Mouse (Mus musculus) neural tube, embryonic 11.5 days (tissue): Measurements from ENCODE around the gene Fem1b. TPM values are rescaled to one million over a fixed set of nuclear protein-coding genes. Genes with fewer than 3 reads are reported as not detected.

ENCODE experiments used
- ATAC-seq: fragments of 200-750 bp; cut with Nextera tagmentation; 2 replicates; pipeline ENCODE4 v1.8.0; 2017; ENCODE audit warnings: moderate number of reproducible peaks, mild to moderate bottlenecking, moderate TSS enrichment, moderate library complexity; ENCODE audit not compliant: insufficient read depth, low FRiP score, low TSS enrichment
- DNase-seq: peaks from one replicate; pipeline ENCODE4 v3.0.0-alpha.2; 2015; ENCODE audit warnings: low spot score
- H3K27ac ChIP-seq: fragments of 300-500 bp; sonication (generic); 2 replicates; pipeline ENCODE4 v1.5.1; 2014; ENCODE audit warnings: low read depth, mild to moderate bottlenecking, low read length
- H3K27me3 ChIP-seq: fragments of 300-500 bp; sonication (generic); 2 replicates; pipeline ENCODE4 v1.6.1; 2014; ENCODE audit warnings: mild to moderate bottlenecking, low read length, mixed read lengths; ENCODE audit not compliant: control insufficient read depth, insufficient read depth
- H3K36me3 ChIP-seq: fragments of 300-500 bp; sonication (generic); 2 replicates; pipeline ENCODE4 v1.6.1; 2014; ENCODE audit warnings: mild to moderate bottlenecking, low read length, moderate library complexity, mixed read lengths; ENCODE audit not compliant: control insufficient read depth, insufficient read depth
- H3K4me1 ChIP-seq: fragments of 300-500 bp; sonication (generic); 2 replicates; pipeline ENCODE4 v1.6.1; 2014; ENCODE audit warnings: low read length, mixed read lengths; ENCODE audit not compliant: control insufficient read depth, insufficient read depth
- H3K4me2 ChIP-seq: fragments of 300-500 bp; sonication (generic); 2 replicates; pipeline ENCODE4 v1.6.1; 2014; ENCODE audit warnings: low read depth, mild to moderate bottlenecking, moderate library complexity
- H3K4me3 ChIP-seq: fragments of 300-500 bp; sonication (generic); 2 replicates; pipeline ENCODE4 v1.5.1; 2014; ENCODE audit warnings: low read depth, low read length
- H3K9ac ChIP-seq: fragments of 300-500 bp; sonication (generic); 2 replicates; pipeline ENCODE4 v1.6.1; 2014; ENCODE audit warnings: mild to moderate bottlenecking, low read length
- H3K9me3 ChIP-seq: fragments of 300-500 bp; sonication (generic); 2 replicates; pipeline ENCODE4 v1.6.1; 2016; ENCODE audit warnings: low read length; ENCODE audit not compliant: control insufficient read depth
- WGBS: fragments of 180-500 bp; shearing (Covaris S2); extraction: QIAGEN DNeasy Blood & Tissue Kit; methylation state at CpG from one replicate; pipeline ENCODE4 v1.1.7; 2014; 5-methylcytosine and 5-hydroxymethylcytosine counted together
- polyA plus RNA-seq: library from polyadenylated mRNA; unstranded; fragments of >200 nt; fragmentation: Nextera tagmentation; extraction: Ambion mirVana; gene quantifications from 2 replicates; pipeline ENCODE4 v1.2.1, GENCODE M21; 2014

Gene Fem1b
- polyA plus RNA-seq, 1 experiment from 2014 or later: 59.3 TPM

DNA sequence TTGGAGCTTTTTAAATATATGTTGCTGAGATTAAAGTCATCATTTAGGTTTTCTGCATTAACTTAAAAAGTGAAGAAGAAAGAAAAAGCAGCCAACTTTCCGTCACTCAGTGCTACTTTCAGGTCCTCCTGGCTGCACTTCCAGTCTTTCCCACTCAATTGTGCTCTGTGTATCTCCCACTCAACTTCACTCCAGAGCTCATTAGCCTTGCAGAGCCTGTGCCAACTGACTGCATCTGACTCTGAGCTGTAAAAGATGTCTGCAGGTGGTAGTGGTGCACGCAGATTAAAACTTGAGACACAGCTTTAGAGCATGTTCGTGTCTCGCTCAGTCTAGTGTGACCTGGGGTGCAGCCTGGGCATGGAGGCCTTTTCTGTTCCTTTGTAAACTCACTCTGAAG, 53.4 kb downstream of the Fem1b start:
- DNase-seq (no peak), ATAC-seq (no peak)
- Histone ChIP-seq H3K27me3 (no peaks in the 10 kb centered on the region), H3K9ac (no peak overlapping the region), H3K36me3 (no peaks in the 10 kb centered on the region), H3K27ac (no peak overlapping the region), H3K4me2 (no peak overlapping the region), H3K9me3 (no peaks in the 10 kb centered on the region), H3K4me1 (no peaks in the 10 kb centered on the region), H3K4me3 (no peak overlapping the region)
- 89% methylated on average over 4 of the region's 4 CpGs for WGBS

DNA sequence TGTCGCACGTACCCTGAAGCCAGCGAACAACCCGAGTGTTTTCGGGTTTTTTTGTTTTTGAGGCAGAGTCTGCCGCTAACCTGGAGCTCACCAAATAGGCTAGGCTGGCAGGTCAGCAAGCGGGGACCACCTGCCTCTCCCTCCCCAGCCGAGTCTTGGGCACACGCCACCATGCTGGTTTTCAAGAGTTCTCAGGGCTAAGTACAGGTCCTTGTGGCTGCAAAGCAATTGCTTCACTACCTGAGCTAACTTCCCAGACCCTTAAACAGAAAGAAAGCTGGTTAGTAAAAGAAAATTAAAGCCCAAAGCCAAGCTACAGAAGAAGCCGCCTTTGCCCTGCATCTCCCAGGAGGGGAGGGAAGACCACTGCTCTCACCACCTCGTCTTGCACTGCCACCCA, 61.4 kb downstream of the Fem1b start:
- ATAC-seq: no peak
- Histone ChIP-seq H3K27ac (no peak overlapping the region), H3K9me3 (no peaks in the 10 kb centered on the region), H3K36me3 (no peaks in the 10 kb centered on the region), H3K9ac (no peak overlapping the region), H3K4me2 (no peak overlapping the region), H3K4me1 (no peaks in the 10 kb centered on the region), H3K4me3 (no peak overlapping the region), H3K27me3 (no peaks in the 10 kb centered on the region)
- no peak for DNase-seq
- 81% methylated on average over 11 of the region's 11 CpGs for WGBS

DNA sequence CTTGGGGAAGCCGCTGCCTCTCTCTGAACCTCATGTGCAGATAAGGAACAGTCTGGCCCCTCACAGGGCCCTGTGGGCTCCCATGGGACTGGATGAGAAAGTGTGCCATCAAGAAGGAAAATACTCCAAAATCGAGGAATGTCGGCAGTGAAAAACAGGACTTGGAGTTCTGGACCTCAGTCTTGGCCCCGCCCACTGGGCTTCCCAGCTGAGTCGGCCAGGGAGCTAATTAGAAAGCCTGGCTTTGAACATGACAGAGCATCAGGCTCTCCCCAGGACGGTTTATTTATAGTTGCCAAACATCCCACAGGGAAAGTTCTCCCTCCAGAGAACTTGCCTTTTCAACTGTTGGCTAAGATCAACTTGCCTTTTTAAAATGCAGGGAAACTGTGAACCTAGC, 62.1 kb downstream of the Fem1b start:
- ATAC-seq (no peak), DNase-seq (no peak)
- Histone ChIP-seq H3K36me3 (no peaks in the 10 kb centered on the region), H3K4me2 (no peak overlapping the region), H3K4me1 (no peaks in the 10 kb centered on the region), H3K9ac (no peak overlapping the region), H3K27ac (no peak overlapping the region), H3K9me3 (no peaks in the 10 kb centered on the region), H3K27me3 (no peaks in the 10 kb centered on the region), H3K4me3 (no peak overlapping the region)
- 63% methylated on average over 6 of the region's 6 CpGs for WGBS

DNA sequence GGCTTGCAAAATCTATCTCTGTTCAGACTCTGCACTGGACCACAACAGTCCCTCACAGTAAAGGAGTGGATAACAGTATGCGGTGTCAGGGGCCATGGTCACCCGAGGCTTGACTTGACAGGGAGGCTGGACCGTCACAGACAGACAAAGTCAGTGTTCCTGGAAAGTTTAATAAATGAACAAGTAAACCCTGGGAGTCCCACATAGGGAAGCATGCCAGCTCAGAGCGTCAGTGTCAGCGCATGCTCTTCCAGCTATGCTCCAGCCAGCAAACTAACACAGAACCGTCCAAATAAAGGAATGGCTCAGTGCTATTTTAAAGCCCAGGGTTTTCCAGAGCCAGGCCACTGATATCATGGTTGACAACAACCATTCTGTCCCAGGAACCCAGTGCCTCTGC, 65.1 kb downstream of the Fem1b start:
- H3K4me2 ChIP-seq: no peak overlapping the region
- H3K4me3 ChIP-seq: no peak overlapping the region
- no peak overlapping the region for H3K27ac ChIP-seq
- 82% methylated on average over 6 of the region's 6 CpGs for WGBS
- DNase-seq (no peak), ATAC-seq (no peak)
- H3K9ac ChIP-seq: no peak overlapping the region
- no peaks in the 10 kb centered on the region for H3K9me3 ChIP-seq
- H3K4me1 ChIP-seq: no peaks in the 10 kb centered on the region
- no peaks in the 10 kb centered on the region for H3K27me3 ChIP-seq
- no peaks in the 10 kb centered on the region for H3K36me3 ChIP-seq

DNA sequence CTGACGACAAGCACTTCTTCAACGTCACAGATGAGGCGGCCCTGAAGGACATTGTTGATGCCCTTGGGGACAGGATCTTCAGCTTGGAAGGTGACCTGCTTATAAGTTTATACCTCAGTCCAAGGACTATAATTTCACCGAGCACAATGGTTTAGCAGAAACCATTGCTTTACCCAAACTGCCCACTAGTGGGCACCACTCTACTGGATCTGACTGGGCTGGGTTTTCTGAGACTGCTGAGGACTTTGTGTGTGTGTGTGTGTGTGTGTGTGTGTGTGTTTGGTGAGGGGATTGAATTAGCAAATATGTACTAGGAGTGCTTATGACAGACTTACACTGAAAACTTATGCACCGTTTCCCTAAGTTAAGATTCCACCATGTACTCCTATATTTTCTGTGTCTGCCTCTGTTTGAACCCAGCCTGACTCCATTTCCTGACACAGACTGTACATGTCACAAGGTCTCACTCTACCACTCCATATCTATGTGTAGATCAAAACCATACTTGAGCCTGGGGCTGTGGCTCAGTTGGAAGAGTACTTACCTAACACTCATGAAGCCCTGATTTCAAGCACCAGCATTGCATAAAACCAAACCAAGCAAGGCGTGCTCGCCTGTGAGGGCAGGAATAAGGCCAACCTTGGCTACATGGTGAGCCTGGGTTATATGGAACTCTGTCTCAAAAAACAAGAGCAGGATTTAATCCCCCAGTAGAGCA, 67.0 kb downstream of the Fem1b start:
- WGBS: 60% methylated on average over 7 of the region's 7 CpGs
- Histone ChIP-seq H3K4me3 (no peak overlapping the region), H3K27me3 (no peaks in the 10 kb centered on the region), H3K36me3 (no peaks in the 10 kb centered on the region), H3K27ac (no peak overlapping the region), H3K4me1 (no peaks in the 10 kb centered on the region), H3K9me3 (no peaks in the 10 kb centered on the region), H3K4me2 (no peak overlapping the region), H3K9ac (no peak overlapping the region)
- ATAC-seq (no peak), DNase-seq (peak; percentile 68)

Other genes starting within 250 kb of the Fem1b start
- 3.0 and 3.4 TPM in 2 replicates for gene Itga11, start 134.1 kb downstream of the Fem1b start, polyA plus RNA-seq
- 10.2 and 10.4 TPM in 2 replicates for gene Cln6, start 26.9 kb upstream of the Fem1b start, polyA plus RNA-seq
- 1.4 and 1.8 TPM in 2 replicates for gene Calml4, start 46.1 kb upstream of the Fem1b start, polyA plus RNA-seq
- gene Pias1, start 176.0 kb upstream of the Fem1b start, polyA plus RNA-seq: 60.3 and 63.2 TPM in 2 replicates